Mouse (Mus musculus) right cerebral cortex, adult 18-20 months (tissue): Measurements from ENCODE around the gene Prkn.
"Not testable (repeated sequence)": the region's sequence is repeated elsewhere in the genome, so short reads cannot be mapped to it uniquely, and the experiment has no call there.

Experiments
- DNase-seq: peaks from one replicate; pipeline ENCODE4 v3.0.0; 2022; ENCODE audit warnings: mixed read lengths

Gene Prkn

DNA sequence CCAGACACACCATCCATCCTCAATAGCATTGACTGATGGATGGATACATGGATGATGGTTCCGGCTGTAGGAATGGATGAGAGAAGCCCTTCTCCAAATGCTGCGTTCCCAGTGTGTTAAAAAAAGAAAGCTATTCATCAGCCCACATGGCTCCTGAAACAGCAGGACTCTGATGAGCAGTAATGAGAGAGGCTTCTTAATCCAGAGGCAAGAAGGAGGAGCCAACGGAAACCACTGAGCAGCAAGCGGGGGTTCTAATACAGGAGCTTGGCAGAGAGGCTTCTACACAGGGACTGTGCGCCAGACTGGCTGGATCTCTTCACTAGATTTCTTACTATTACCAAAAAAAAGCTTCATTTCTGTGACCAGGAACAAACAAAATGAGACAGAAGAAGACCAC is 1093.6 kb downstream of the Prkn start:
- DNase-seq: peak; percentile 49

DNA sequence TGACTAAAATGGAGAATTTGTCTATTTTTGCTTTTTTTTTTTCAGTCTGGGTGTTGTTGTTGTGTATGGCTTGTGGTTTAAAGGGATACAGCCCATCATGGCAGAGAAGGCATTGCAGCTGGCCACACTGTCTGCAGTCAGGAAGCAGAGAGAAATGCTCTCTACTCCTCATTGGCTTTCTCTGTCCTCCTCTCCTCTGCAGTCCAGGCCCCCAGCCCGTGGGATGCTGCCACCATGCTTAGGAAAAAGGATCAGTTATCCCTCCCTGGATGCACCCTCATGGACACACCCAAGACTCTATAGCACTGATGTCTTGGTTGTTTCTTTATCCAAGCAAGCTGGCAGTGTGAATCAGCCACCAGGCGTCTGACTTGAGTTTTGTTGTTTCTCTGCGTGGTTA is 1107.3 kb downstream of the Prkn start:
- no peak for DNase-seq

- DNase-seq: peak; percentile 71
These were observed 1109.5 kb downstream of the Prkn start for GRCm38 (mm10) chr17:11949551-11950197.

- no peak for DNase-seq
These were observed 1110.0 kb downstream of the Prkn start for GRCm38 (mm10) chr17:11950198-11950594.

DNA sequence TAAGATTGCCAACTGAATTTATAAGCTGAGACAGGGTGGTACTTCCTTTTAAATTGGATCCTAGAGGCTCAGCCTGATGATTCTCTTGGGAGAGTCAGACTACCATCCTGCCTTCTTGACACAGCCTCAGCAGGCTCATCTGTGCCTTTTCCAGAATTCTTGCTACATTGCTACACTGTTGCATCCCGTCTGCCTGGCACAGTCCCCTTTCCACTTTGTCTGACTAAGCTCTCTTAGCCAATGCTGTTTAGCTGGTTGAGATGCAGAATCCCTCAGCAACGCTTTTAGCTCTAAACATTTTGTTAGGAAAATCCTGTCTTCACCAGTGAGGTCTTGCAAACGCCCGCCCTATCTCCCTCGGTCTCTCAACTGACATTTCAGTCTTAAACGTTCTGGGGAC is 1115.1 kb downstream of the Prkn start:
- DNase-seq: no peak

GRCm38 (mm10) chr17:11960492-11960891 is 1120.3 kb downstream of the Prkn start:
- no peak for DNase-seq

DNA sequence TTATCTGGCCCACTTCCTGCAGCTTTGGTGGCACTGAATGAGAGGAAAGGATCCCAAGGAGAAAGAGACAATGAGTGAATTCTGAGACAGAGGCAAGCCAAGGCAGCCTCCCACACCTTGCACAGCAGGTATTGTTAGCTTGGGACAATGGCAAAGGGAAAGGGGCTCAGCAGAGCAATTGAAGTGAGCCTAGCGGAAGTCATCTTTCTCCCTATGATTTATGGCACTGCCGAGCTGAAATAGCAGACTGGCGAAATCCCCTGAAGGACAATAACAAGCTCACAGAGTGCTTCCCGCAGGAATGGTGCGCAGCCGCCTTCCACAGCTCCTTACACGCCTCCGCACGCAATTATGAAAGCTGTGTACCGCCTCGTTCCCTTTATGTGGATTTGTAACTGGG is 1122.6 kb downstream of the Prkn start:
- DNase-seq: peak; percentile 69

DNA sequence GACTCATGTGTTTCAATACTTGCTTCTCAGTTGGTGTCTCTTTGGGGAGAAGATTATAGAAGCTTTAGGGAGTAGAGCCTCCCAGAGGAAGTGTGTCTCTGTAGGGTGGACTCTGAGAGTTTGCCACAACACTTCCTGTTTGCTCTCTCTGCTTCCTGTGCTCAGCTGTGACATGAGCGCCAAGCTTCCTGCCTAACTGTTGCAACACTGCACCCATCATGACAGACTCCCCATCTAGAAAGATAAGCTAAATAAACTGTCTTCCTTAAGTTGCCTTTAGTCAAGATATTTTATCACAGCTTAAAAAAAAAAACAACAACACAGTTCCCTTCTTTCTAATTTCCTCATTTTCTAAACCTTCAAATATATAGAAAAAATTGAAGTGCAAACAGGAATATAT is 1130.0 kb downstream of the Prkn start:
- DNase-seq: no peak

DNA sequence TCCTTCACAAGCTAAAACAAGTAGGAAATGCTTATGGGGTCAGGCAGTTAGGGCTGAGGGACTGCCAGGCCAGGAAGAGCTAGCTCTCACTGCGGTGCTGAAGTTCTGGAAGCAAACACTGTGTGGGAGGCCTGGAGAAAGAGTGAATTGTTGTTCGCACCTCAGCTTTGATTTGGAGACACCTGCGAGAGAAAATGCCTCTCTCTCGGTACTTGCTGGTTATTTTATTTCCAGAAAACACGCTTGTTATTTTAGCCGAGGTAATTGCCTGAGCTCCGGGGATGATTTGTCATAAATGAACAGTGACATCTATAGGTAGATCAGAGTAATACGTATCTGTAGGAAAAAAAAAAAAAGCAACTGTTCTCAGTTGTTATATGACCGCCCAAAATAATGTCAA is 1132.4 kb downstream of the Prkn start:
- DNase-seq: peak; percentile 38

- DNase-seq: no peak
These were observed 1133.0 kb downstream of the Prkn start for GRCm38 (mm10) chr17:11972969-11973787.

- DNase-seq: peak; percentile 62
These were observed 1135.0 kb downstream of the Prkn start for GRCm38 (mm10) chr17:11975062-11975607.

DNA sequence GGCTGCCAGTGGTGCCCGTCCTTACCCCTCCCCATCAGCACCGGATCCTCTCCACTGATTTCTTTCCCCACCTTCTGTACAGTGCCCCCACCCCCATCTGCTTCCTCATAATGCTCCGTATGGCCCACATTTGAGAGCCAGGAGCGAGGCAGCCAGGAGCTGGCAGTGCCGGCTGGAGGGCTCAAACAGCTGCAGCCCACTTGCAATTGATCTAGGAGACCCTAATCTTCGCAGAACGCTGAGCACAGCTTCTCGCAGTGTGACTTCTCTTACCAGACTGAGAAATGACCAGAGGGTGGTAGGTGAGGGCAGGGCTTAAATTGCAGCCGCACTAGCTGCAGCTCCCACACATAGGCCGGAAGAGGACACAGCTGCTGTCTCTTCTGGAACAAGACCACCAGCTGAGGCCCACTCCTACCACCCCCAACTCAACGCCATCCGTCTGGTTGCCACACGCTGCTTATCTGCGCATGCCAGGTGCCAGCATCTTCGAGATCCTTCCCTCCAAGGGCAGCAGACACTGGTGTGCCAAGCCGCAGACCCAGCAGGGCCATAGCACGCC is 1138.2 kb downstream of the Prkn start:
- no peak for DNase-seq

DNA sequence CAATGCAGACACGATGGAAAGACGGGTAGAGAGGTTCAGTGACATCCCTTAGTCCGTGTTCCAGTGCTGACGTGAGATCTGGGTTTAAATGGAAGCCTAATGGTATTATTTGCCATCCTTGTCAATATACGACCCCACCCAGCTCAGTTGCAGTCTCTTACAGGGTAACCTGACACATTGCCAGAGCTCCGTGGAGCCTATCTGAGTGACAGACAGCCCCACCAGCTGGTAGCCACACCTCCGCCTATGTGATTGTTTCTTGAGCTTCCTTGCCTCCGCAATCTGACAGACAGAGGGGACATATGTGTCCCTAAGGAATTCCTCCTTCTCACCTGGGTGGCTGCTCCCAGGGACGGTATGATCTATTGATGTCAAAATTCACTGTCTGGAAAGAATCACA is 1141.5 kb downstream of the Prkn start:
- no peak for DNase-seq

DNA sequence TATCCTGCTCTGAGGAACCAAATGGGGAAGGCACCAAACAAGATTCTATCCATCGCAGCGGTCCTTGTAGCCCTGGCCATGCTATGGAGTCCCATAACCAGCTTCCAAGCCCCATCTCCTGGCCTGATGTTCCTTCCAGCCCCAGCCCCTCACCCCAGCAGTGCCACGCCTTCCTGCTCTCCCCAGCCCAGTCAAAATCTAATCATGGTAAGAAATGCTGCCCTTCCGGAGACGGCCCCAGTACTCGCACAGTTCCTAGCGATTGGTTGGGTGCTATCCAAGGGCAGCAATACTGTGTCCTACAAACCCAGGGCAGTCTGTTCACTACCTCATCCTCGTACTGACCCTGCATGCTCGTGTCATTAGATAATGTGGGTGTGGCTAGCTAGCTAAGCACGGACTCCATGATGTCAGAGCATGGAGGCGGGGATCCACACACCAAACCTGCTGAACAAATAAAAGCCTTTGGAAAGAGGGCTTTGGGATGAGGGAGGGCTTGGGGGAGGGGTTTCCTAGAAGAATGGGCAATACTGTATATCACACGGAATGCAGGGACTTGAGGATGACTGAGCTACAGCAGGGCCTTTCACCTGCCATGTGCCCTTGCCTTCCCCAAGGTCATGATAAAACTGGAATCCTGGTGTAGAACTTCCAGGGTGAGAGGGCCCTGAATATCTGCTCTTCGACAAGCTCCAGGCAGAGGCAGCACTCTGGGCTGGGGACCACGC is 1148.1 kb downstream of the Prkn start:
- DNase-seq: no peak

GRCm38 (mm10) chr17:11989296-11989695 is 1149.1 kb downstream of the Prkn start:
- no peak for DNase-seq

DNA sequence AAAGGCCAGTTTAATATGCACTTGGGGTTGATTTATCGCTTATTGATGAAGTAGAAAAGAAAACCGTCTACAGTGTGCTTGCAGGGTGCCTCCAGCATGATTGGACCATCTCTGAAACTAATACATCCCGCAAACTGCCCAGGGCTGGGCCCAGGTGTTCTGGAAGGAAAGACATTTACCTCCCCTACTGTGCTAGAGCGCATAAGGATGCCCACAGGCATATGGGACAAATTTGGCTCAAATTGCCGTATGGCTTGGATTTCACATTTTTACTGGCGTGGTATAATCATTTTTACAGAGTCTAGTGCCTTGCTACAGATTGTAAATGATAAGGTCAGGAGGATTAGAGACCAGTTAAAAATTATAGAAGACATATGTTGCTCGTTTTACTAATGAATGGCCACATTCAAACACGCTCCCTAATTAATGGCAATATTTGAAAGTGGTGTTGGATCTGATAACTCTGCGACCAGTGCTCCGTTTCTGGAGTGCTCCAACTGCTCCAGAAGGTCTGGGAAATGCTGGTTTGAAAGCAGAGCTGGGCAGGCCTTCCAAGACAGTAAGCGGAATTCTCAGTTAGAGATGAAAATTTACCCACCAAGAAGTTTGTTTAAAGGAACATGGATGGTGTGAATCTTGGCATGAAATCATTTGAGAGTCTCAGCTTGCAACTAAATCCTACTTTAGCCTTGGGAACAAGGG is 1150.4 kb downstream of the Prkn start:
- no peak for DNase-seq

GRCm38 (mm10) chr17:11993249-11993648 is 1153.1 kb downstream of the Prkn start:
- DNase-seq: peak; percentile 57

DNA sequence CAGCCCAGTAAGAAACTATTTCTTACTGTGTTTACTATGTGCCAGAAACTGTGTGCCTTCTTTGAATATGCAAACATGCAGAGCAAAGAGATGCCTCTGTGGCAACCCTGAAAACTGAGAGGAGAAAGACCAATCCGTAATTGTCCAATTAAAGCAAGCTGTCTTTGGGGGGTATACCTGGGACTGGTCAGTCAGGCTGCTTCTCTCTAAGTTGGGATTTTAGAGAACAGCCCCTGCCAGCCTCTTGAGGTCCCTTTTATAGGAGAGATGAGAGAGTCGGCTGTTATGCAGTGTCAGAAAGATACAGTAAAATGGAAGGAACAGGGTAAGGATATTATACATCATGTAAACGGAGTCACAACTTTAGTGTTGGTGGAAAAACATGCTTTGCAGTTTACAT is 1154.1 kb downstream of the Prkn start:
- no peak for DNase-seq

GRCm38 (mm10) chr17:11994754-11995153 is 1154.6 kb downstream of the Prkn start:
- not testable (repeated sequence) for DNase-seq

GRCm38 (mm10) chr17:11995522-11995921 is 1155.3 kb downstream of the Prkn start:
- DNase-seq: no peak

DNA sequence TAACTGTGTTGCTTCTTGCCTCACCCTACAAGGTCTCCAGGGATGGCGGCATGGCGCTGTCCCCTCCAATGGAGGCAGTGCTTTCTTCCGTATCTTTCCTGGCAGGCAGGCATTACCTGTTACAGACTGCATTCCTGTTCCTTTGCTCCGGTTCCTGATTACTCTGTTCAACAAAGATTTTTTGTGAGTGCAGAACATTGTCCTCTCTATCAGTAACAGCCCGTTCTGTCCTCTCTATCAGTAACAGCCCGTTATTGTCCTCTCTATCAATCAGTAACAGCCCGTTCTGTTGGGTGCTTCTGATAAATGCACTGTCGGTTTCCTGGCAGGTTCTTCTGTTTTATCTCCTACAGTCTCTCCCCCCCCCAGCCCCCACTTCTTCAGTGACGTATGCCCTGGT is 1156.1 kb downstream of the Prkn start:
- no peak for DNase-seq

DNA sequence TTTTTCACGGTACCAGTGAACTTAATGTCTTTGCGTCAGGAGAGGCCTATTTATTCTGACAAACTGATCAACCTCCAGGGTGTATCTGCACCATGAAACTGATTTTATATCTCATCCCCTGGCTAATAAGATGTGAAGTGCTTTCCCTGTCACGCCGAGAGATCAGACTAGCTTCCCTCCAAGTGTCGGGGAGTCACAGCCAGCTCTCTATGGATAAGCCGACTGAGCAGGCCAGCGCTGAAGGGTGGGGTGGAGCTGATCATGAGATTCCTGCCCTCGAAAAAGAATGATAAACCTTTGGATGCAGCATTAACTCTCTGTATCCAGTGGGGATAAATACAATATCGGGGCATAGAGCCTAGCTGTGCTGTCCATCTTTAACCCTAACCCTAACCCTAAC is 1160.1 kb downstream of the Prkn start:
- DNase-seq: no peak

DNA sequence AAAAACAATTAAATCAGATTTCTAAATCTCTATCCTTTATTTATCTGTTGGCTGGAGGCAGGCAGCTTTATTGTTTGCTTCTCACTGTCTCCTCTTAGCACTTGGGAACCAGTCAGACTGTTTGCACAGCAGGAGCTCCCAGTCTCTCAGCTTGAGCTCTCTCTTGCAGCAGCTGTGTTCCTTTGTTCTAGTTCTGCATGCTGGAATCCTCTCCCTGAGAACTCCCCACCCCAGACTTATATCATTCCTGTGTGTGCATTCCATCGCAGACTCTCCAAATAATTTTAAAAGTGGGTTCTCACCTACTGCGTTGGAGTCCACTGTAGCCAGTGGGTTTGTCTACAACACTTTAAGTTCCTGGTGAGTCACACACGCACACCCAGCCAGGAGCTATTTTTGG is 1181.1 kb downstream of the Prkn start:
- no peak for DNase-seq
